Mouse (Mus musculus): ENCODE measurements around the gene Samd14.

Gene Samd14

GRCm38 (mm10) chr11:95036521-95036920 is 26.8 kb downstream of the Samd14 start:
- no peak for DNase-seq (ENCODE audit: low spot score in 2 of 2)

GRCm38 (mm10) chr11:95037306-95037705 is 27.6 kb downstream of the Samd14 start:
- peak in 1 of 2 experiments; percentile 50 for DNase-seq (ENCODE audit: low spot score in 2 of 2)

GRCm38 (mm10) chr11:95038156-95038817 is 28.6 kb downstream of the Samd14 start:
- DNase-seq (ENCODE audit: low spot score in 2 of 2), result no peak

- DNase-seq (ENCODE audit: low spot score in 2 of 2), result no peak
These were observed 29.4 kb downstream of the Samd14 start for GRCm38 (mm10) chr11:95038818-95039655.

GRCm38 (mm10) chr11:95039766-95040165 is 30.1 kb downstream of the Samd14 start:
- DNase-seq (ENCODE audit: low spot score in 2 of 2), result no peak

- DNase-seq (ENCODE audit: low spot score in 2 of 2), result peak in 1 of 2 experiments; percentile 50
These were observed 30.9 kb downstream of the Samd14 start for GRCm38 (mm10) chr11:95040491-95041138.

- peak; percentile 88 to 93 for DNase-seq (ENCODE audit: low spot score in 2 of 2)
These were observed 31.5 kb downstream of the Samd14 start, which contains the start of gene Pdk2 for GRCm38 (mm10) chr11:95041139-95041609. Gene Pdk2, minus strand, starts transcription at chr11:95041354.

- DNase-seq (ENCODE audit: low spot score in 2 of 2), result peak in 1 of 2 experiments; percentile 84
These were observed 32.4 kb downstream of the Samd14 start for GRCm38 (mm10) chr11:95042096-95042495.

- no peak for DNase-seq (ENCODE audit: low spot score in 2 of 2)
These were observed 33.4 kb downstream of the Samd14 start for GRCm38 (mm10) chr11:95043060-95043459.

- no peak for DNase-seq (ENCODE audit: low spot score in 2 of 2)
These were observed 33.9 kb downstream of the Samd14 start for GRCm38 (mm10) chr11:95043608-95044007.

- DNase-seq (ENCODE audit: low spot score in 2 of 2), result no peak
These were observed 34.6 kb downstream of the Samd14 start for GRCm38 (mm10) chr11:95044185-95044870.

- peak in 1 of 2 experiments; percentile 62 for DNase-seq (ENCODE audit: low spot score in 2 of 2)
These were observed 37.5 kb downstream of the Samd14 start for GRCm38 (mm10) chr11:95046980-95047680.

- no peak for DNase-seq (ENCODE audit: low spot score in 2 of 2)
These were observed 43.4 kb downstream of the Samd14 start for GRCm38 (mm10) chr11:95053062-95053461.

GRCm38 (mm10) chr11:95056768-95057501 is 47.3 kb downstream of the Samd14 start:
- DNase-seq (ENCODE audit: low spot score in 2 of 2), result no peak

- no peak for DNase-seq (ENCODE audit: low spot score in 2 of 2)
These were observed 59.7 kb downstream of the Samd14 start for GRCm38 (mm10) chr11:95069226-95069957.

- no peak for DNase-seq (ENCODE audit: low spot score in 2 of 2)
These were observed 60.7 kb downstream of the Samd14 start for GRCm38 (mm10) chr11:95070140-95071107.

GRCm38 (mm10) chr11:95071266-95071665 is 61.6 kb downstream of the Samd14 start:
- DNase-seq (ENCODE audit: low spot score in 2 of 2), result no peak

GRCm38 (mm10) chr11:95072136-95072535 is 62.5 kb downstream of the Samd14 start:
- no peak for DNase-seq (ENCODE audit: low spot score in 2 of 2)
